Mouse (Mus musculus): ENCODE data around the gene Pla2g4c. TPM values are rescaled to one million over a fixed set of nuclear protein-coding genes. Genes with fewer than 3 reads are reported as not detected.

Gene Pla2g4c
- polyA plus RNA-seq, 1 experiment from 2014 or later = 1.3 TPM

DNA sequence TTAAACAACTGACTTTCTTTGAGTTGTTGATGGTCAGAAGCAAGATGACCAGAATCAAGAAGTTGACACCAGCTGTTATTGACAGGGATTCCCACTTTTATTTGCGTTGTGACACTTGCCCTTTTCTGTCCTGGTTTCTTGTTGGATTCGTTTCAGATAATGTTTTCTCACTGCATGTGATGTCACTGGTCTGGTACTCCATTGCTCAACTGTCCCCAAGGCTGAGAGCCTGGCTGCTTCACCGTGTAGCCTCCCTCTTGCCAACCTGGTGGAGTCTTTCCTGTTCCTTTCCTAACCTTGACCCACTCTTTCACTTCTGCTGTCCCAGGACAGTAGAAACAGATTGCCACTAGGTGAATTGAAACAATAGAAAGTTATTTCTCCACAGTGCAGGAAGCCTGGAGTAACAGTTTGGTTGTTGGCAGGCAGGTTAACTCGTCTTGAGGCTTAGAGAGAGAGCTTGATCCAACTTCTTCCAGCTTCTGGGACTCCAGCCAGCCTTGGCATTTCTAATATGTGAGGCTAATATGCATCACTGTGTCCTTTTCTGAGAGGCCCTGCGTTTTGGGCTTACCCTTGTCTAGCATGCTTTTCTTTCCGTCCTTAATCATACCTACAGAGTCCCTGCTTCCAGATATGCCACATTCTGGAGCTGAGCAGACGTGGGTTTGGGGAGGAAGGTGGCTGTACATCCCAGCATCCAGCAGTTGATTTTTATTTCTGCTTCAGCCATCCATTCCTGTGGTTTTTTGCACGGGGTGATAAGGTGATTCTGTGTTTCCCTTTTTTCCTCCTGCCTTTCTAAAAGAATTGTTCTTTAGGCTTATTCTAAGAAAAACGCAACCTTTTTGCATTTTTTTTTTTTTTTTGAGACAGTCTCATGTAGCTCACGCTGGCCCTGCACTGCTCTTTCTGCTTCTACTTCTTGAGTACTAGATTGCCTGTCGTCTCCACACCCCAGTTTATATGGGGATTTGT is 30.3 kb upstream of the Pla2g4c start:
- no peak for ATAC-seq (ENCODE audit: low read depth)
- H3K36me3 ChIP-seq (ENCODE audit: control insufficient read depth, insufficient read depth, low read length) = peaks cover 43% of the 10 kb centered on the region

DNA sequence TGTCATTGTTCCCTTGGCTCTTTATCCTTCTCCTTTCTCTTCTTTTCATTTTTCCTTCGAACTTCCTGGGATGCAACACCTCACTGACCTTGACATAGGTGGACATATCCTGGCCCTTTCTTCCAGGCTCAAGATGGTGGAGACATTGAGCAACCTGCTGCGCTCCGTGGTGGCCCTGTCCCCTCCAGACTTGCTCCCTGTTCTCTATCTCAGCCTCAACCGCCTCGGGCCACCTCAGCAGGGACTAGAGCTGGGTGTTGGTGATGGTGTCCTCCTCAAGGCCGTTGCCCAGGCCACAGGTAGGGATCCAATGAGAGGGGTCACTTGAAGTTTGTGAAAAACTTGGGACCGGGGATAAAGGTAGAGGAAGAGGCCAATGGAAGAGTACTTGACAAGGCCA is 29.2 kb upstream of the Pla2g4c start:
- H3K4me3 ChIP-seq (ENCODE audit: low read length) = no peak overlapping the region
- no peak overlapping the region for H3K4me2 ChIP-seq (ENCODE audit: low read depth, low read length)
- H3K36me3 ChIP-seq (ENCODE audit: control insufficient read depth, insufficient read depth, low read length) = peaks cover 51% of the 10 kb centered on the region
- H3K27ac ChIP-seq (ENCODE audit: low read length) = no peak overlapping the region
- H3K9ac ChIP-seq (ENCODE audit: low read length) = no peak overlapping the region
- H3K27me3 ChIP-seq (ENCODE audit: control insufficient read depth, insufficient read depth, low read depth, low read length) = no peaks in the 10 kb centered on the region
- no peaks in the 10 kb centered on the region for H3K9me3 ChIP-seq (ENCODE audit: control insufficient read depth, low read length)
- no peak for ATAC-seq (ENCODE audit: low read depth)
- 89% methylated on average over 7 of the region's 7 CpGs for WGBS
- no peaks in the 10 kb centered on the region for H3K4me1 ChIP-seq (replicated peaks; ENCODE audit: control insufficient read depth, insufficient read depth, low read length)

More for the DNA sequence above, 30.3 kb upstream of the Pla2g4c start:
- Histone ChIP-seq H3K9ac (ENCODE audit: low read length) (no peak overlapping the region), H3K27me3 (ENCODE audit: control insufficient read depth, insufficient read depth, low read depth, low read length) (no peaks in the 10 kb centered on the region), H3K4me1 (replicated peaks; ENCODE audit: control insufficient read depth, insufficient read depth, low read length) (no peaks in the 10 kb centered on the region), H3K9me3 (ENCODE audit: control insufficient read depth, low read length) (no peaks in the 10 kb centered on the region), H3K27ac (ENCODE audit: low read length) (no peak overlapping the region), H3K4me2 (ENCODE audit: low read depth, low read length) (no peak overlapping the region), H3K4me3 (ENCODE audit: low read length) (no peak overlapping the region)
- WGBS = 77% methylated on average over 11 of the region's 11 CpGs

DNA sequence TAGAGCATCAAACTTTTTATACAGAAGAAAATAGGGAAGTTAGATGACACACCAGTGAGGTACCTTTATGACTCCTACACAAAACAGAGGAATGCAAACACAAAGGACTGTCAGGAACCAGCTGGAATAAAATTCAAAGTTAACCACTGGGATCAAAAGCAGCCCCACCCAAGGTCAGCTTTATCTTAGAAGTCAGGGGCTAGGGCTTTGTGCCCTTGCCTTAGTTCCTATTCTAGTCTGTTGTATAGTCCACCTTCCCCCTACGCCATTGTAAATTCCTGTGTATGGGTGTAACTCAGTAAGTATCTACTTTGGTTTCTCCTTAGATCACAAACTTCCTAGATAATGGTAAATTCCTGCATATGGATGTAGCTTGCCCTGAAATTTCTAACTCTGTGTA is 26.8 kb upstream of the Pla2g4c start:
- no peak overlapping the region for H3K4me3 ChIP-seq (ENCODE audit: low read length)
- no peak overlapping the region for H3K27ac ChIP-seq (ENCODE audit: low read length)
- H3K27me3 ChIP-seq (ENCODE audit: control insufficient read depth, insufficient read depth, low read depth, low read length) = no peaks in the 10 kb centered on the region
- peaks cover 55% of the 10 kb centered on the region for H3K36me3 ChIP-seq (ENCODE audit: control insufficient read depth, insufficient read depth, low read length)
- 93% methylated on average over 1 of the region's 1 CpGs for WGBS
- H3K4me1 ChIP-seq (replicated peaks; ENCODE audit: control insufficient read depth, insufficient read depth, low read length) = no peaks in the 10 kb centered on the region
- H3K4me2 ChIP-seq (ENCODE audit: low read depth, low read length) = no peak overlapping the region
- no peaks in the 10 kb centered on the region for H3K9me3 ChIP-seq (ENCODE audit: control insufficient read depth, low read length)
- no peak overlapping the region for H3K9ac ChIP-seq (ENCODE audit: low read length)
- ATAC-seq (ENCODE audit: low read depth) = no peak

DNA sequence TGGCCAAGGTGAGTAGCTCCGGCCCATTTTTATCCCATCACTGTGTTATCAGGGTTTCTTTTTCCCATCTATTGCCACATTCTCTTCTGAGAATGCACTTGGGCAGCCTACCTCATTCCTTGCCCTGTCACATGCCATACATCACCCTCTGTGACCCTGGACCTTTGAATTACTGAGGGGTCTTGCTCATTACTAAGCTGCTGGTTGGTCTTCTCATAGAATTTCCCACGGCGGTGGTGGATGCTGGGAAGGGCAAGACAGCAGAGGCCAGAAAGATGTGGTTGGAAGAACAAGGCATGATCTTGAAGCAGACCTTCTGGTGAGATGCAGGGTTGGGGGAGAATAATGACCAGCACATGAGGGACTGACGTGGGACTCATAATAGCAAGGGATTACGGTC is 25.6 kb upstream of the Pla2g4c start:
- Histone ChIP-seq H3K9ac (ENCODE audit: low read length) (no peak overlapping the region), H3K4me2 (ENCODE audit: low read depth, low read length) (no peak overlapping the region), H3K27ac (ENCODE audit: low read length) (no peak overlapping the region), H3K36me3 (ENCODE audit: control insufficient read depth, insufficient read depth, low read length) (peaks cover 56% of the 10 kb centered on the region), H3K27me3 (ENCODE audit: control insufficient read depth, insufficient read depth, low read depth, low read length) (no peaks in the 10 kb centered on the region), H3K4me1 (replicated peaks; ENCODE audit: control insufficient read depth, insufficient read depth, low read length) (no peaks in the 10 kb centered on the region), H3K9me3 (ENCODE audit: control insufficient read depth, low read length) (no peaks in the 10 kb centered on the region), H3K4me3 (ENCODE audit: low read length) (no peak overlapping the region)
- ATAC-seq (ENCODE audit: low read depth) = no peak
- WGBS = 91% methylated on average over 5 of the region's 5 CpGs

DNA sequence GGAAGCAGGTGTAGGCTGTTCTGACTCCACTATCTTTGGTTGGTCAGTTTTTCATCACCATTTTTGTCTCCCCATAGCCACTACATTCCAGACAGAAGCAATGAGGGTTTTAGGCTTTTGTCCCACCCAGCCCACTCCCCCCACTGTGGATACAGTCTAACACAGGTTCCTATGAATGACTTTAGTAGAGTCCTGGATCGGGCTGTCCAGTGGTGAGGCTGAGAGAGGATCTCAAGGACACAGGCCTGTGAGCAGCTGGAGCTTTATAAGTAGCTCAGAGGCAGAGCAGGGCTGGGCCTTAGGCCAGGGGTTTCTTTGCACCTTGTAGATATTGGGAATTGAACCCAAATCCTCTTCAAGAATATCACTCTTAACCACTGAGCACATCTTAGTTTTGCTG is 22.8 kb upstream of the Pla2g4c start:
- Histone ChIP-seq H3K4me3 (ENCODE audit: low read length) (no peak overlapping the region), H3K36me3 (ENCODE audit: control insufficient read depth, insufficient read depth, low read length) (peaks cover 53% of the 10 kb centered on the region), H3K4me1 (replicated peaks; ENCODE audit: control insufficient read depth, insufficient read depth, low read length) (no peaks in the 10 kb centered on the region), H3K9me3 (ENCODE audit: control insufficient read depth, low read length) (no peaks in the 10 kb centered on the region), H3K27ac (ENCODE audit: low read length) (no peak overlapping the region), H3K27me3 (ENCODE audit: control insufficient read depth, insufficient read depth, low read depth, low read length) (no peaks in the 10 kb centered on the region), H3K9ac (ENCODE audit: low read length) (no peak overlapping the region), H3K4me2 (ENCODE audit: low read depth, low read length) (no peak overlapping the region)
- ATAC-seq (ENCODE audit: low read depth) = no peak
- WGBS = 100% methylated on average over 1 of the region's 1 CpGs

DNA sequence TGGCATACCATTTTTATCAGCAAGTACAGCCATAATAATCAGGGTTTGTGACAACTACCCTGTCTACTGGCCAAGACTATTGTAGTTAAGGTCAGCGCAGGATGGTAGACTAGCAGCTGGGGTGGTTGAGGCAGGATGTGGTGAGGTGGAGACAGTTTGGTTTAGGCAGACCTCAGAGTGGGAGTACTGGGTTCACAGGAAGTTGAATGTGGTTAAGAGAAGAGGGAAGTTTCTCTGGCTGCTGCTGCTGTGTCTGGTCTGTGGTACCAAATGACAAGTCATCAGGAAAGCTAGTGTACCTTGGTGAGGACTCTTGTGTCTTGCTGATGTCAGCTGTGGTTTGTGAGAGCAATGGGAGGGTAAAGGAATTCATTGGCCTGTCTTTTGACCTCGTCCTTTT is 21.7 kb upstream of the Pla2g4c start:
- Histone ChIP-seq H3K36me3 (ENCODE audit: control insufficient read depth, insufficient read depth, low read length) (peaks cover 49% of the 10 kb centered on the region), H3K4me3 (ENCODE audit: low read length) (no peak overlapping the region), H3K4me1 (replicated peaks; ENCODE audit: control insufficient read depth, insufficient read depth, low read length) (no peaks in the 10 kb centered on the region), H3K27me3 (ENCODE audit: control insufficient read depth, insufficient read depth, low read depth, low read length) (no peaks in the 10 kb centered on the region), H3K9ac (ENCODE audit: low read length) (no peak overlapping the region), H3K9me3 (ENCODE audit: control insufficient read depth, low read length) (no peaks in the 10 kb centered on the region), H3K4me2 (ENCODE audit: low read depth, low read length) (no peak overlapping the region), H3K27ac (ENCODE audit: low read length) (no peak overlapping the region)
- WGBS = 67% methylated on average over 2 of the region's 2 CpGs
- 0 out of 2 replicates have a peak, but pooled peaks have one; percentile 26 for ATAC-seq (ENCODE audit: low read depth)

DNA sequence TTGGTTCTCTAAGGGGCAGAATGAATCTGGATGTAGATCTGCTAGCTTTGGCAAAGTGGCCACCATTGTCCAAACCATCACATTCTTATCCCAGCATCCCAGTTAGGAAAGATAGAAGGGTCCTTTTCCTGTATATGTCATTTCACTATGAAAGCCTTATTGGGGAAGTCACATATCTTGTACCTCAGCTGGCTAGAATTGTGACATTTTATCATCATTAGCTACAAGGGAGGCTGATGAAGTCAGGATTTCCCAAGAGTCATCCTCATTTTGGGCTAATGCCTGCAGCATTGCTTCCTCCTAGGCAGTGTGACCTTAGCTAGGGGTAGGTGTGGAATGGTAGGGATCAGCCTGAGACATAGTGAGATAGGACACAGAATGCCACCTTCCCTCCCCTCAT is 21.1 kb upstream of the Pla2g4c start:
- H3K4me1 ChIP-seq (replicated peaks; ENCODE audit: control insufficient read depth, insufficient read depth, low read length) = no peaks in the 10 kb centered on the region
- H3K36me3 ChIP-seq (ENCODE audit: control insufficient read depth, insufficient read depth, low read length) = peaks cover 52% of the 10 kb centered on the region
- no peak overlapping the region for H3K9ac ChIP-seq (ENCODE audit: low read length)
- H3K27me3 ChIP-seq (ENCODE audit: control insufficient read depth, insufficient read depth, low read depth, low read length) = no peaks in the 10 kb centered on the region
- H3K27ac ChIP-seq (ENCODE audit: low read length) = no peak overlapping the region
- H3K4me2 ChIP-seq (ENCODE audit: low read depth, low read length) = no peak overlapping the region
- no peak overlapping the region for H3K4me3 ChIP-seq (ENCODE audit: low read length)
- no peak for ATAC-seq (ENCODE audit: low read depth)
- H3K9me3 ChIP-seq (ENCODE audit: control insufficient read depth, low read length) = no peaks in the 10 kb centered on the region

DNA sequence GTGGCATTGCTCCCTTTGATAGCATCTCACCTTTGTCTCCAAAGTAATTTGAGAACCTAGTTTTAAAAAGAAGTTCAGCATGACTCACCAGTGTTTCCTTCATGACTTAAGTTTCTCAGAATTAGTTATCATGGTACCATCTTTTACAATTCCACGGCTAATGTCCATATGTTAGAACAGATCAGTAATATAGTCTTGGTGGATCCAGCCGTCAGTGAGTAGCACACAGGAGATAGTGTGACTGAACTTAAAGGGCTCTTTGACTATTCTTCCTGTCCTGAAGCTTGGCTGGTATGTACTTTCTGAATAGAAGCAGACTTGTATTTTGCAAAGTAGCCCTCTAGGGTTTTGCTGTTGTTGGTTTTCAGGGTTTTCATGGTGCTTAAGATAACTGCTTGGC is 15.0 kb upstream of the Pla2g4c start:
- H3K4me1 ChIP-seq (replicated peaks; ENCODE audit: control insufficient read depth, insufficient read depth, low read length) = no peaks in the 10 kb centered on the region
- no peaks in the 10 kb centered on the region for H3K9me3 ChIP-seq (ENCODE audit: control insufficient read depth, low read length)
- H3K4me3 ChIP-seq (ENCODE audit: low read length) = no peak overlapping the region
- no peaks in the 10 kb centered on the region for H3K27me3 ChIP-seq (ENCODE audit: control insufficient read depth, insufficient read depth, low read depth, low read length)
- H3K4me2 ChIP-seq (ENCODE audit: low read depth, low read length) = no peak overlapping the region
- no peak for ATAC-seq (ENCODE audit: low read depth)
- WGBS = 83% methylated on average over 2 of the region's 2 CpGs
- H3K9ac ChIP-seq (ENCODE audit: low read length) = no peak overlapping the region
- no peak overlapping the region for H3K27ac ChIP-seq (ENCODE audit: low read length)
- peaks cover 41% of the 10 kb centered on the region for H3K36me3 ChIP-seq (ENCODE audit: control insufficient read depth, insufficient read depth, low read length)

DNA sequence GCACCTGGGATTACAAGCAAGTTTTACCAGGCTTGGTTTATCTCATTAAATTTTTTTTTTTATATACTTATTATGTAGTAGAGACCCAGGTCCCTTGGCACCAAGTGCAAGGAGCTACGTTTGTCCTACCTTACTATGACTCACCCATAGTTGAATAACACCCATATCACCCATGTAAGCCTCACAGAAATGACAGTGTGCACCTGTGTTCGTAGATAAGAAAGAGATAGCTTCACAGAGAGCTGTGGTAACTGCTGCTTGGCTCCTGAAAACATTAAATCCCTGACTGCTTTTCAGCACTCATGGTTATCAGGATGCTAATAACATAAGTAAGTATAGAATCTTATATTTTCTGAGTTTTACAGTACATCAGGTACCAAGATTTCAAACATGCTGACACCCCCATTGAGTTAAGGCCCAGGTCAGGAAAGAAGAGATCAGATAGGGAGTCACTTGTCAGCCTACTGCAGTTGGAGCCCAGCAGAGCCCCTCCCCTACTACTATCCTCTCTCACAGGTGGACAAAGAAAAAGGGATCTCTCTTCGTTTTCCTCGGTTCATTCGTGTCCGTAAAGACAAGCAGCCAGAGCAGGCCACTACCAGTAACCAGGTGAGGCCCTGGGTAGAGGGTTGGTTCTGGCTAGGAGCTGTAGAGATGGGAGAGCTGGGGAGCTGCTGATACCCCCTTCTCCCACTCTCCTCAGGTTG is 13.8 kb upstream of the Pla2g4c start:
- peaks cover 36% of the 10 kb centered on the region for H3K36me3 ChIP-seq (ENCODE audit: control insufficient read depth, insufficient read depth, low read length)
- H3K4me3 ChIP-seq (ENCODE audit: low read length) = no peak overlapping the region
- no peaks in the 10 kb centered on the region for H3K4me1 ChIP-seq (replicated peaks; ENCODE audit: control insufficient read depth, insufficient read depth, low read length)
- no peak overlapping the region for H3K4me2 ChIP-seq (ENCODE audit: low read depth, low read length)
- H3K9ac ChIP-seq (ENCODE audit: low read length) = no peak overlapping the region
- no peaks in the 10 kb centered on the region for H3K9me3 ChIP-seq (ENCODE audit: control insufficient read depth, low read length)
- no peak overlapping the region for H3K27ac ChIP-seq (ENCODE audit: low read length)
- WGBS = 91% methylated on average over 6 of the region's 6 CpGs
- H3K27me3 ChIP-seq (ENCODE audit: control insufficient read depth, insufficient read depth, low read depth, low read length) = no peaks in the 10 kb centered on the region
- ATAC-seq (ENCODE audit: low read depth) = no peak
